Mouse (Mus musculus) heart, embryonic 13.5 days (tissue): ENCODE results near the gene Stx12. TPM values are rescaled to one million over a fixed set of nuclear protein-coding genes. Genes with fewer than 3 reads are reported as not detected.

Source experiments
- ATAC-seq: fragments of 200-750 bp; cut with Nextera tagmentation; 2 replicates; pipeline ENCODE4 v1.8.0; 2017; ENCODE audit warnings: moderate TSS enrichment; ENCODE audit not compliant: insufficient number of reproducible peaks, low FRiP score, low TSS enrichment; ENCODE audit errors: extremely low read depth
- H3K27ac ChIP-seq: fragments of 300-500 bp; sonication (generic); replicated peaks from 2 replicates; pipeline ENCODE4 v1.5.1; 2015; ENCODE audit warnings: moderate library complexity, mild to moderate bottlenecking, inconsistent platforms
- H3K27me3 ChIP-seq: fragments of 300-500 bp; sonication (generic); replicated peaks from 2 replicates; pipeline ENCODE4 v1.6.1; 2015; ENCODE audit warnings: mild to moderate bottlenecking, inconsistent platforms
- H3K36me3 ChIP-seq: fragments of 300-500 bp; sonication (generic); 2 replicates; pipeline ENCODE4 v1.6.1; 2015; ENCODE audit warnings: mild to moderate bottlenecking, inconsistent platforms
- H3K4me1 ChIP-seq: fragments of 300-500 bp; sonication (generic); 2 replicates; pipeline ENCODE4 v1.6.1; 2015; ENCODE audit warnings: inconsistent platforms
- H3K4me2 ChIP-seq: fragments of 300-500 bp; sonication (generic); 2 replicates; pipeline ENCODE4 v1.6.1; 2015; ENCODE audit warnings: inconsistent platforms, mild to moderate bottlenecking, moderate library complexity
- H3K4me3 ChIP-seq: fragments of 300-500 bp; sonication (generic); 2 replicates; pipeline ENCODE4 v1.5.1; 2015; ENCODE audit warnings: moderate library complexity, mild to moderate bottlenecking, inconsistent platforms
- H3K9ac ChIP-seq: fragments of 300-500 bp; sonication (generic); 2 replicates; pipeline ENCODE4 v1.6.1; 2015; ENCODE audit warnings: inconsistent platforms, mild to moderate bottlenecking, moderate library complexity
- H3K9me3 ChIP-seq: fragments of 300-500 bp; sonication (generic); 2 replicates; pipeline ENCODE4 v1.6.1; 2016; ENCODE audit warnings: inconsistent platforms
- WGBS: fragments of 180-500 bp; shearing (Covaris S2); methylation state at CpG from one replicate; pipeline ENCODE4 v1.1.7; 2015; ENCODE audit warnings: mixed read lengths; 5-methylcytosine and 5-hydroxymethylcytosine counted together
- polyA plus RNA-seq: library from polyadenylated mRNA; unstranded; fragments of >200 nt; fragmentation: Nextera tagmentation; extraction: Ambion mirVana; gene quantifications from 2 replicates; pipeline ENCODE4 v1.2.1, GENCODE M21; 2015

The Stx12 gene
- polyA plus RNA-seq, 1 experiment from 2014 or later, result 50.5 TPM

- no peak for ATAC-seq
- no peaks in the 10 kb centered on the region for H3K9me3 ChIP-seq
- H3K27ac ChIP-seq, result no peak overlapping the region
- H3K36me3 ChIP-seq, result peaks cover 93% of the 10 kb centered on the region
- H3K4me2 ChIP-seq, result no peak overlapping the region
- H3K9ac ChIP-seq, result no peak overlapping the region
- 90% methylated on average over 1 of the region's 1 CpGs for WGBS
- H3K4me3 ChIP-seq, result no peak overlapping the region
- H3K4me1 ChIP-seq, result no peaks in the 10 kb centered on the region
- no peaks in the 10 kb centered on the region for H3K27me3 ChIP-seq
Measured at GRCm38 (mm10) chr4:132860880-132861279, 23.4 kb downstream of the Stx12 start.

DNA sequence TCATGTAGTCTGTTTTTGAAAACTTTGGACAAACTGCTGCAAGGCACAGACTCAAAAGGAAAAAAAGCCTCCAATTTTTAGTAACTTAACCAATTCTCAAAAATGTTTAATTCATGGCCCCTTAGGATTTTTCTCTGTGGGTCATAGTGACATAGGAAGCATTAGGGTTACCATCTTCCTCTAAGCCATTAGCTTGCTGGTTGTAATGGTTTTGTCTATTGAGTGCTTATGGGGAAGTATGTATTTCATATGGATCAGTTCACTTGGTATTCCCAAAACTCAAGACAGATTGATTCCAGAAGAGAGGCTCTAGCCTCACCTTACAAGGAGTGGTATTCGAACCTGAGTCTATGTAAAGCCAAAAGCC, 40.6 kb downstream of the Stx12 start:
- peak overlapping the region; percentile 99 for H3K9ac ChIP-seq
- peaks cover 20% of the 10 kb centered on the region for H3K4me1 ChIP-seq
- 87% methylated on average over 1 of the region's 1 CpGs for WGBS
- H3K36me3 ChIP-seq, result peaks cover 35% of the 10 kb centered on the region
- H3K4me3 ChIP-seq, result peak overlapping the region; percentile 91
- no peaks in the 10 kb centered on the region for H3K9me3 ChIP-seq
- peak overlapping the region; percentile 74 for H3K27ac ChIP-seq
- H3K4me2 ChIP-seq, result peak overlapping the region; percentile 89
- ATAC-seq, result no peak
- H3K27me3 ChIP-seq, result no peaks in the 10 kb centered on the region

DNA sequence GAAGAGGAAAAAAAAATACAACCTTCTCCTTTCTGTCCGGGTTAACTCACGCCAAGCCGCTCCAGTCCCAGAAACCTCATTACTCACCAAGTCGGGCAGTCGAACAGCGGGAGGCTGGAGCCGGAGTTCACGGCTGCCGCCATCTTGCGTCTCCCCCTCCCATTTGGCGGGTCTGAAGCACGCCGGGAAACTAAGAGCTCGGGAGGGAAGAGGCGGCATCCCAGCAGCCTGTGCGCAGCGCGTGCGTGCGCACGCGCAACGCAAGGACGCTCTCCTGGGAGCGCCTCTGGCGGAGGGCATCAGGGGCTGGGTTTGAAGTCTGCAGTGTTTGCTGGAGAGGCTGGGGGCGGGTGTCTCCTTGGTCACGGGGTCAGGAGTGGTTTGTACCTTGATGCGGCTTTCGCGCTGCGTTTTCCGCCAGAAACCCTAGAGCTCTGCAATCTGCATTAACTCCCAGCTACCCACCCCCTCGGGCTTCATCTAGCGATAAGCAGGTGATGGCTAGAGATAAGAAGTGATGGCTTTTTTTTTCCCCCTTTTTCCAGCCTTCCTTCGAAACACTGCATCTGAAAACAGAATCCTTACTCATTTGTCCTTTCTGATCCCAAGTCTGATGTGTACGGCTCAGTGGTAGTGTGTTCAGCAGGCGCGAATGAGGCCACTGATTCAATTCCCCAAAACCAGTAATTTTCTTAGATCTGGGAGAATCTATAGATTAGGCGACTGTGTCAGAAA, 41.2 kb downstream of the Stx12 start, which contains the start of gene Ppp1r8:
Ppp1r8 (minus strand) TSS at position 200 of the 735 bp plus-strand sequence.
- Histone ChIP-seq H3K36me3 (peaks cover 36% of the 10 kb centered on the region), H3K9ac (peak within 1 kb of the TSS; percentile 99), H3K27me3 (no peaks in the 10 kb centered on the region), H3K4me1 (peaks cover 20% of the 10 kb centered on the region), H3K4me3 (peak within 1 kb of the TSS; percentile 91), H3K9me3 (no peaks in the 10 kb centered on the region), H3K27ac (peak within 1 kb of the TSS; percentile 74), H3K4me2 (peak within 1 kb of the TSS; percentile 89)
- ATAC-seq, result peak; percentile 94
- WGBS, result 1% methylated on average over 39 of the region's 40 CpGs

DNA sequence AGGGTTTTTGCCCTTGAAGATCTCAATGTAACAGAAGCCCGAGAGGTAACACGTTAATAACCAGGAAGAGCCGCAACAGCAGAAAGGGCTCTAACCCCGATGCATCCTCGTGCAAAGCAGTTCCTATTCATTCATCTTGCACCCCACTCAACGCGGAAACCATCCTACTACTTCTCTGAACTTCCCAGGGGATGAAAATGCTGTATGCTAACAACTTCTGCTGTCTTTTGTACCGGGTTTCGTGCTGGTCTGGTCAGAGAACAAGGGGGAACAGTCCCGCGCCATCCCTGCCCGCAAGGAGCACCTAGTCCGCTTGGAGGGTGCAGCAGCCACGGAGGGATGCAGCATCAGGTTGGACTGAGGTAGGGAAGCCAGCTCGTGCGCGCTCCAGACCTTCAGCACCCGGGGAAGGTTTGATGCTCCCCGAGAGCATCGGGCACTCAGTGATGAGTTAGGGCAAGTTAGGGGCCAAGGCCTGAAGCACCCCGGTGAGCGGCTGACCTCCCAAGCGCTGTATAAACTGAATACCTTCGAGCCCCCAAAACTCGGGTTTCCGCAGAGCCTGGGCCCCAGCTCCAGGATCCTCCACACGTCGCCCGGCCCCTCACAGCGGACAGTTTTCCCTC, 41.9 kb downstream of the Stx12 start:
- Histone ChIP-seq H3K4me1 (peaks cover 20% of the 10 kb centered on the region), H3K27me3 (no peaks in the 10 kb centered on the region), H3K4me2 (peak overlapping the region; percentile 89), H3K9ac (peak overlapping the region; percentile 99), H3K9me3 (no peaks in the 10 kb centered on the region), H3K36me3 (peaks cover 36% of the 10 kb centered on the region), H3K4me3 (peak overlapping the region; percentile 91), H3K27ac (peak overlapping the region; percentile 73)
- WGBS, result under 1% methylated on average over 30 of the region's 30 CpGs
- ATAC-seq, result no peak

DNA sequence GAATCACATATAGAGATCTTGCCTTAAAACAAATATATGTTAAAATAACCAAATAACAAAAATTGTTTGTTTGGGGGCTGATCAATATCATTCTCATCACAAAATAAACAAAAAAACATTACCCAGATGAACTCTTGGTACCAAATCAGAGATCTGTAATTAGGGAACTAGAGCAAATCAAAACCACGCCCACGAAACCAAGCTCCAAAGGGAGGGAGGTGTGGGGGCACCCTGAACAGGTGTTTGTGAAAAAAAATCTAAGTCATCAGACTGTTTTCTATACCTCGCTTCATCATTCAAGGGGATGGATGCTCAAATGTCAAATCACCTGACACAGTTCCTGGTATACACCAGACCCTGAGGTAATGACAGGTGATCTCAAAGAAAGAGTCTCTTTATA, 42.8 kb downstream of the Stx12 start:
- H3K4me3 ChIP-seq, result peak overlapping the region; percentile 91
- peak overlapping the region; percentile 99 for H3K9ac ChIP-seq
- H3K36me3 ChIP-seq, result peaks cover 45% of the 10 kb centered on the region
- peak overlapping the region; percentile 89 for H3K4me2 ChIP-seq
- H3K9me3 ChIP-seq, result no peaks in the 10 kb centered on the region
- H3K27ac ChIP-seq, result no peak overlapping the region
- H3K27me3 ChIP-seq, result no peaks in the 10 kb centered on the region
- 86% methylated on average over 3 of the region's 3 CpGs for WGBS
- no peak for ATAC-seq
- H3K4me1 ChIP-seq, result peaks cover 20% of the 10 kb centered on the region

GRCm38 (mm10) chr4:132823614-132824366, 60.5 kb downstream of the Stx12 start:
- no peaks in the 10 kb centered on the region for H3K27me3 ChIP-seq
- no peak for ATAC-seq
- H3K36me3 ChIP-seq, result peaks cover 41% of the 10 kb centered on the region
- no peak overlapping the region for H3K4me2 ChIP-seq
- WGBS, result 64% methylated on average over 8 of the region's 8 CpGs
- peaks cover 21% of the 10 kb centered on the region; the same call in 1 of the 2 replicates for H3K9me3 ChIP-seq
- H3K9ac ChIP-seq, result no peak overlapping the region
- no peak overlapping the region for H3K27ac ChIP-seq
- no peaks in the 10 kb centered on the region for H3K4me1 ChIP-seq
- no peak overlapping the region for H3K4me3 ChIP-seq

GRCm38 (mm10) chr4:132818442-132818841, 65.9 kb downstream of the Stx12 start:
- Histone ChIP-seq H3K27me3 (no peaks in the 10 kb centered on the region), H3K4me1 (no peaks in the 10 kb centered on the region), H3K4me2 (no peak overlapping the region), H3K9ac (no peak overlapping the region), H3K27ac (no peak overlapping the region), H3K9me3 (peaks cover 21% of the 10 kb centered on the region; the same call in 1 of the 2 replicates), H3K4me3 (no peak overlapping the region), H3K36me3 (no peaks in the 10 kb centered on the region)
- WGBS, result 46% methylated on average over 2 of the region's 2 CpGs
- ATAC-seq, result no peak

- Histone ChIP-seq H3K4me3 (no peak overlapping the region), H3K9ac (no peak overlapping the region), H3K27me3 (no peaks in the 10 kb centered on the region), H3K9me3 (peaks cover 21% of the 10 kb centered on the region; the same call in 1 of the 2 replicates), H3K4me2 (no peak overlapping the region), H3K27ac (no peak overlapping the region), H3K4me1 (no peaks in the 10 kb centered on the region), H3K36me3 (no peaks in the 10 kb centered on the region)
- no peak for ATAC-seq
- WGBS, result 51% methylated on average over 2 of the region's 2 CpGs
Measured at GRCm38 (mm10) chr4:132816855-132817254, 67.5 kb downstream of the Stx12 start.

- 74% methylated on average over 7 of the region's 7 CpGs for WGBS
- Histone ChIP-seq H3K4me1 (no peaks in the 10 kb centered on the region), H3K27me3 (no peaks in the 10 kb centered on the region), H3K4me3 (no peak overlapping the region), H3K4me2 (no peak overlapping the region), H3K27ac (no peak overlapping the region), H3K9ac (no peak overlapping the region), H3K36me3 (no peaks in the 10 kb centered on the region), H3K9me3 (peaks cover 24% of the 10 kb centered on the region)
- ATAC-seq, result no peak
Measured at GRCm38 (mm10) chr4:132816404-132816803, 67.9 kb downstream of the Stx12 start.

DNA sequence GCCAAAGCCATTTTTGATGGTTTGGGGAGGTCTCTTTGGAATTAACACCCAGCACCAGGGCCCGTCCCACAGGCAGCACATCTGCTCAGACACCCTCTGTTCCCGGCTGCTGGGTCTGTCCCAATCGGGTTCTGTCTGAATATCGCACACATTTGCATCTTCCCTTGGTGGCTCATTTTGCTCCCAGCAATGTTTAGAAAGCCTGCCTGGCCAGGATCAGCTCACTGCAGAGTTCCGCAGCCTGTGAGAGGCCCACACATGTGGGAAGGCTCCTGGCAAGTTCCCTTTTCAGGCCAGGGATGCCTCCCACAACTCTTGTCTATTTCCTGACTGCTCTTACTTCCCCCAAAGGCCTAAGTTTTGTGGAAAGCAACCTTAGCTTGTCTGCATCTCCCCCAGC, 74.7 kb downstream of the Stx12 start:
- no peaks in the 10 kb centered on the region for H3K36me3 ChIP-seq
- no peak overlapping the region for H3K4me3 ChIP-seq
- H3K4me1 ChIP-seq, result peaks cover 24% of the 10 kb centered on the region
- WGBS, result 83% methylated on average over 5 of the region's 5 CpGs
- H3K9ac ChIP-seq, result no peak overlapping the region
- peaks cover 15% of the 10 kb centered on the region for H3K9me3 ChIP-seq
- no peak for ATAC-seq
- no peaks in the 10 kb centered on the region for H3K27me3 ChIP-seq
- H3K27ac ChIP-seq, result no peak overlapping the region
- no peak overlapping the region for H3K4me2 ChIP-seq
